Mouse (Mus musculus) neural tube, embryonic 15.5 days (tissue): ENCODE results near the gene Pcgf2. TPM values are rescaled to one million over a fixed set of nuclear protein-coding genes. Genes with fewer than 3 reads are reported as not detected.
"Not testable (repeated sequence)": the region's sequence is repeated elsewhere in the genome, so short reads cannot be mapped to it uniquely, and the experiment has no call there.

Experiments
- ATAC-seq: fragments of 200-750 bp; cut with Nextera tagmentation; 2 replicates; pipeline ENCODE4 v1.8.0; 2017; ENCODE audit warnings: mild to moderate bottlenecking, moderate TSS enrichment, moderate library complexity; ENCODE audit not compliant: low FRiP score
- H3K27ac ChIP-seq: fragments of 300-500 bp; sonication (generic); replicated peaks from 2 replicates; pipeline ENCODE4 v1.5.1; 2015; ENCODE audit warnings: mild to moderate bottlenecking, inconsistent platforms
- H3K27me3 ChIP-seq: fragments of 300-500 bp; sonication (generic); replicated peaks from 2 replicates; pipeline ENCODE4 v1.6.1; 2015; ENCODE audit warnings: inconsistent platforms
- H3K36me3 ChIP-seq: fragments of 300-500 bp; sonication (generic); 2 replicates; pipeline ENCODE4 v1.6.1; 2015; ENCODE audit warnings: inconsistent platforms
- H3K4me1 ChIP-seq: fragments of 300-500 bp; sonication (generic); 2 replicates; pipeline ENCODE4 v1.6.1; 2015; ENCODE audit warnings: inconsistent platforms
- H3K4me2 ChIP-seq: fragments of 300-500 bp; sonication (generic); 2 replicates; pipeline ENCODE4 v1.6.1; 2015; ENCODE audit warnings: inconsistent platforms, mild to moderate bottlenecking, moderate library complexity
- H3K4me3 ChIP-seq: fragments of 300-500 bp; sonication (generic); replicated peaks from 2 replicates; pipeline ENCODE4 v1.5.1; 2015; ENCODE audit warnings: mild to moderate bottlenecking, inconsistent platforms
- H3K9ac ChIP-seq: fragments of 300-500 bp; sonication (generic); replicated peaks from 2 replicates; pipeline ENCODE4 v1.6.1; 2015; ENCODE audit warnings: mild to moderate bottlenecking, inconsistent platforms
- H3K9me3 ChIP-seq: fragments of 300-500 bp; sonication (generic); replicated peaks from 2 replicates; pipeline ENCODE4 v1.6.1; 2016; ENCODE audit warnings: inconsistent platforms
- WGBS: fragments of 180-500 bp; shearing (Covaris S2); methylation state at CpG from one replicate; pipeline ENCODE4 v1.1.7; 2015; ENCODE audit warnings: mixed read lengths; 5-methylcytosine and 5-hydroxymethylcytosine counted together
- polyA plus RNA-seq: library from polyadenylated mRNA; unstranded; fragments of >200 nt; fragmentation: Nextera tagmentation; extraction: Ambion mirVana; gene quantifications from 2 replicates; pipeline ENCODE4 v1.2.1, GENCODE M21; 2015

Gene Pcgf2
- polyA plus RNA-seq, 1 experiment from 2014 or later = 17.7 TPM

- Histone ChIP-seq H3K27ac (no peak overlapping the region), H3K9me3 (no peaks in the 10 kb centered on the region), H3K4me1 (peaks cover 34% of the 10 kb centered on the region), H3K4me3 (no peak overlapping the region), H3K9ac (no peak overlapping the region), H3K4me2 (no peak overlapping the region), H3K36me3 (no peaks in the 10 kb centered on the region), H3K27me3 (no peaks in the 10 kb centered on the region)
- ATAC-seq = no peak
- 63% methylated on average over 6 of the region's 6 CpGs for WGBS
These were observed 38.4 kb upstream of the Pcgf2 start for GRCm38 (mm10) chr11:97738703-97739102.

- Histone ChIP-seq H3K4me3 (no peak overlapping the region), H3K27ac (no peak overlapping the region), H3K27me3 (no peaks in the 10 kb centered on the region), H3K4me1 (peaks cover 23% of the 10 kb centered on the region), H3K9me3 (no peaks in the 10 kb centered on the region), H3K9ac (no peak overlapping the region), H3K4me2 (no peak overlapping the region), H3K36me3 (no peaks in the 10 kb centered on the region)
- 74% methylated on average over 4 of the region's 4 CpGs for WGBS
- ATAC-seq = no peak
These were observed 37.3 kb upstream of the Pcgf2 start for GRCm38 (mm10) chr11:97737600-97737999.

- H3K27ac ChIP-seq = no peak overlapping the region
- no peak overlapping the region for H3K9ac ChIP-seq
- no peak overlapping the region for H3K4me2 ChIP-seq
- no peak for ATAC-seq
- H3K9me3 ChIP-seq = no peaks in the 10 kb centered on the region
- 96% methylated on average over 5 of the region's 5 CpGs for WGBS
- peaks cover 9% of the 10 kb centered on the region for H3K36me3 ChIP-seq
- H3K4me3 ChIP-seq = no peak overlapping the region
- H3K4me1 ChIP-seq = peaks cover 14% of the 10 kb centered on the region
- no peaks in the 10 kb centered on the region for H3K27me3 ChIP-seq
These were observed 36.3 kb upstream of the Pcgf2 start for GRCm38 (mm10) chr11:97736645-97737044.

GRCm38 (mm10) chr11:97734810-97735209 lies 34.5 kb upstream of the Pcgf2 start:
- ATAC-seq, H3K4me2 ChIP-seq, H3K27ac ChIP-seq, H3K4me1 ChIP-seq, H3K4me3 ChIP-seq, H3K9me3 ChIP-seq, H3K9ac ChIP-seq, H3K27me3 ChIP-seq: not testable (repeated sequence)
- WGBS = 89% methylated on average over 5 of the region's 5 CpGs
- H3K36me3 ChIP-seq = peaks cover 25% of the 10 kb centered on the region

GRCm38 (mm10) chr11:97733689-97734088 lies 33.4 kb upstream of the Pcgf2 start:
- no peak for ATAC-seq
- WGBS = 57% methylated on average over 10 of the region's 10 CpGs

GRCm38 (mm10) chr11:97728730-97729129 lies 28.4 kb upstream of the Pcgf2 start:
- WGBS = 92% methylated on average over 7 of the region's 7 CpGs
- ATAC-seq = no peak
- Histone ChIP-seq H3K9me3 (no peaks in the 10 kb centered on the region), H3K4me1 (no peaks in the 10 kb centered on the region), H3K27ac (no peak overlapping the region), H3K4me3 (no peak overlapping the region), H3K27me3 (no peaks in the 10 kb centered on the region), H3K9ac (no peak overlapping the region), H3K4me2 (no peak overlapping the region), H3K36me3 (peaks cover 79% of the 10 kb centered on the region)

More at GRCm38 (mm10) chr11:97733689-97734088, 33.4 kb upstream of the Pcgf2 start:
- peaks cover 33% of the 10 kb centered on the region for H3K36me3 ChIP-seq
- no peak overlapping the region for H3K9ac ChIP-seq
- H3K27me3 ChIP-seq = no peaks in the 10 kb centered on the region
- H3K27ac ChIP-seq = no peak overlapping the region
- no peaks in the 10 kb centered on the region for H3K9me3 ChIP-seq
- no peak overlapping the region for H3K4me2 ChIP-seq
- no peaks in the 10 kb centered on the region for H3K4me1 ChIP-seq
- no peak overlapping the region for H3K4me3 ChIP-seq

- Histone ChIP-seq H3K27ac (no peak overlapping the region), H3K27me3 (no peaks in the 10 kb centered on the region), H3K9me3 (no peaks in the 10 kb centered on the region), H3K36me3 (peaks cover 83% of the 10 kb centered on the region), H3K4me2 (no peak overlapping the region), H3K4me1 (no peaks in the 10 kb centered on the region), H3K4me3 (no peak overlapping the region), H3K9ac (no peak overlapping the region)
- 84% methylated on average over 7 of the region's 7 CpGs for WGBS
- ATAC-seq = no peak
These were observed 28.0 kb upstream of the Pcgf2 start for GRCm38 (mm10) chr11:97728311-97728710.

GRCm38 (mm10) chr11:97723709-97724108 lies 23.4 kb upstream of the Pcgf2 start:
- peaks cover 93% of the 10 kb centered on the region for H3K36me3 ChIP-seq
- 89% methylated on average over 7 of the region's 7 CpGs for WGBS
- H3K9me3 ChIP-seq = no peaks in the 10 kb centered on the region
- H3K4me3 ChIP-seq = no peak overlapping the region
- H3K4me1 ChIP-seq = no peaks in the 10 kb centered on the region
- H3K27ac ChIP-seq = no peak overlapping the region
- no peaks in the 10 kb centered on the region for H3K27me3 ChIP-seq
- no peak overlapping the region for H3K4me2 ChIP-seq
- no peak for ATAC-seq
- no peak overlapping the region for H3K9ac ChIP-seq

- Histone ChIP-seq H3K4me1 (no peaks in the 10 kb centered on the region), H3K36me3 (peaks cover 92% of the 10 kb centered on the region), H3K4me2 (no peak overlapping the region), H3K9ac (no peak overlapping the region), H3K4me3 (no peak overlapping the region), H3K27me3 (no peaks in the 10 kb centered on the region), H3K9me3 (no peaks in the 10 kb centered on the region), H3K27ac (no peak overlapping the region)
- ATAC-seq = no peak
- 89% methylated on average over 4 of the region's 4 CpGs for WGBS
These were observed 21.0 kb upstream of the Pcgf2 start for GRCm38 (mm10) chr11:97721338-97721737.

GRCm38 (mm10) chr11:97719041-97719440 lies 18.7 kb upstream of the Pcgf2 start:
- Histone ChIP-seq H3K9me3 (no peaks in the 10 kb centered on the region), H3K4me3 (no peak overlapping the region), H3K36me3 (peaks cover 82% of the 10 kb centered on the region), H3K27me3 (no peaks in the 10 kb centered on the region), H3K27ac (no peak overlapping the region), H3K4me2 (no peak overlapping the region), H3K4me1 (no peaks in the 10 kb centered on the region), H3K9ac (no peak overlapping the region)
- 96% methylated on average over 4 of the region's 4 CpGs for WGBS
- no peak for ATAC-seq

- no peak overlapping the region for H3K4me3 ChIP-seq
- H3K9ac ChIP-seq = no peak overlapping the region
- H3K36me3 ChIP-seq = peaks cover 81% of the 10 kb centered on the region
- 91% methylated on average over 15 of the region's 15 CpGs for WGBS
- no peak for ATAC-seq
- no peak overlapping the region for H3K4me2 ChIP-seq
- no peaks in the 10 kb centered on the region for H3K9me3 ChIP-seq
- no peaks in the 10 kb centered on the region for H3K27me3 ChIP-seq
- H3K27ac ChIP-seq = no peak overlapping the region
- peaks cover 5% of the 10 kb centered on the region; the same call in 1 of the 2 replicates for H3K4me1 ChIP-seq
These were observed 18.1 kb upstream of the Pcgf2 start for GRCm38 (mm10) chr11:97718281-97718860.

- Histone ChIP-seq H3K4me1 (peaks cover 5% of the 10 kb centered on the region; the same call in 1 of the 2 replicates), H3K9ac (no peak overlapping the region), H3K27me3 (no peaks in the 10 kb centered on the region), H3K36me3 (peaks cover 79% of the 10 kb centered on the region), H3K9me3 (no peaks in the 10 kb centered on the region), H3K27ac (no peak overlapping the region), H3K4me3 (no peak overlapping the region), H3K4me2 (no peak overlapping the region)
- no peak for ATAC-seq
- WGBS = 91% methylated on average over 26 of the region's 26 CpGs
These were observed 17.3 kb upstream of the Pcgf2 start for GRCm38 (mm10) chr11:97717369-97718280.
